Mouse (Mus musculus) subcutaneous adipose tissue, adult 2 months (tissue): Measurements from ENCODE around the gene Oaz1. TPM values are rescaled to one million over a fixed set of nuclear protein-coding genes. Genes with fewer than 3 reads are reported as not detected.

Experiments
- polyA plus RNA-seq: library from polyadenylated mRNA; depleted of rRNA; stranded (reverse); fragments of >200 nt; gene quantifications from 2 replicates; pipeline ENCODE4 v1.2.3, GENCODE M21; 2012; ENCODE audit warnings: low replicate concordance; rRNA removed

Oaz1 gene
- 919 and 1,058 TPM in 2 replicates for polyA plus RNA-seq

GRCm38 (mm10) chr10:80826151-80827062, at the start of gene Oaz1:
Oaz1 (plus strand) TSS chr10:80826656.

DNA sequence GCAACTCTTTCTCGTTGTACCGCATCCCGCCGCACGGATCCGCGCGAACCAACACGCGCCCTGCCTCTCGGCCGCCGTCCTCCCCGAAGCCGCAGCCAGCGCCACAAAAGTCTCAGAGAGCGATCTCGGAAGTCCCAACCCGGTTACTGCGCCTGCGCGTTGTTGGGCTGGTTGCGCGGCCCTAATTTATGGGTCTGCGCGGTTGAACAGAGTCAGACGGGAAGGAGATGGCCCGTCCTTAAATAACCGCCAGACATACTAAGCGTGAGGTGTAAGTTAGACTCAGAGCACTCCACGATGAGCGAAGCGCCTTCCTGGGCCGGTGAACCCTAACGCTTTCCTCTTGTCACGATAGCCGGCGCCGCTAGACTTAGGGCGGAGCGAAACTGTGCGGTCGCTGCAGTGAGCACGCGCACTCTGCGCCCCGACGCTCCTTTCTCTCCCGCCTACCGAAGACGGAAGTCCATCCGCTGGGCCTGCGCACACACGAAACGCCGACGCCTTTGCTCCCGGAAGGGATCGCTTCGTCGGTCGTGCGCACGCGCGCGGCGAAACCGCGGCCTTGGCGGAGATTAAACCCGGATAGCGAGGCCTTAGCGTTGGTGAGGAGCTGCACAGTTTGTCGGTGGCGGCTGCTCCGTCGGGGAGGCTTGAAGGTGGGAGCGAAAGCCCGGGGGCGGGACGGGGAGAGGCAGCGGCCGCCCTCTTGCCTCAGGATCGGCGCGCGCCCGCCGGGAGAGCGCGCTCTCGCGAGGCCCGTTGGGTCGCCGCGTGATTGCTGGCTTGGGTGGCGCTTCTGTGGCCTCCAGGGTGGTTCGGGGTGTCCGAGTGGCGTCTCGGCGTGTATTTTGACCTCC, 28.1 kb upstream of the Oaz1 start, which contains the start of the genes Sf3a2 and Plekhj1:
Sf3a2 (plus strand) TSS at position 49 of the 857 bp plus-strand sequence.
Plekhj1 (minus strand) TSS at position 477 of the 857 bp plus-strand sequence.

DNA sequence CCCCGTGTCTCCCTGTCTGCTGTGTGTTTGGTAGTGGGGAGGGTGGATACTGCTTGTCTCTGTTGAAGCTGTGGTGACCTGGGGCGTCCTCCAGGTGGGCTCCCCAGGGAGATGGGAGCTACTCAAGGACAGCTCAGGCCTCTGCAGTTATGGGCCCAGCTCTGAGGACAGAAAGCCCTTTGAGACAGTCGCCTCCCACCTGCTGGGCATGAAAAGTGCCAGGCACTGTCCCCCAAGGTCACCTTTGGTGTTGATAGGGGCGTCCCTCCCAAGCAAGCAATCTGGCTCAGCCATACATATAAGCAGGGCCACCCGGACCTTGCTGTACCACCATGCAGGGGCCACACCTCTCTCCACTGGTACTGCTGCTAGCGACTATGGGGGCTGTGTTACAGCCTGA, 21.5 kb upstream of the Oaz1 start, which contains the start of gene Amh:
Amh (plus strand) TSS at position 328 of the 400 bp plus-strand sequence.

GRCm38 (mm10) chr10:80813366-80813765, 13.1 kb upstream of the Oaz1 start, which contains the start of gene Jsrp1:
Jsrp1 (minus strand) TSS chr10:80813498.

DNA sequence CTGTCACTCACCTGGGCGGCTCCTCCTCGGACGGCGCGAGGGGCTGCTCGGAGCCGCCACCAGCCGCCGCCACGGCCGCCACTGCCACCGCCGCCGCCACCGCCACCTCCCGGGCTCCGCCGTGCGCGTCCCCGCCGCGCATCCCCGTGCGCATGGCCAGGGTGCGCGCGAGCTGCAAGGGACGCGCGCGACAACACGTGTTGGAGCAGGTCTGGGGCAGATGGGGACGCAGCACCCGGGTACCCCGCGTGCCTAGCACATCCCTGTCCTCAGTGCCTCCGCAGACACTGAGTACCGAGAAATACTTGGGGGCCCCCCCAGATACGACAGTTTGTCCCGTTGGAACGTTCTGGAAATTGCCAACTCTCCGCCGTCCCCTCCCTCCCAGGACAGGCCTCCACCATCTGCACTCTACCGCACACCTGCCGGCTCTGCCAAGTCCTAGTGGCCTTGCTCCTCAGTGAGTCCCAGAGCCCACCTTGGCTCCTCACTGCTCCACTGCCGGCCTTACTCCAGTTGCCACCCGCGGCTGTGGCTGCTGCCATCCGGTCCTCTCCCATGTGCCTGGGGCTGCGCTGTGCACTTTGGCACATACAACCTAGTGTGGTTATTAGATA, 17.6 kb downstream of the Oaz1 start, which contains the start of gene Lingo3:
Lingo3 (minus strand) TSS at position 109 of the 617 bp plus-strand sequence.

GRCm38 (mm10) chr10:80854913-80855748, 28.7 kb downstream of the Oaz1 start, which contains the start of the genes Lsm7 and Sppl2b:
Lsm7 (minus strand) TSS chr10:80855209.
Sppl2b (plus strand) TSS chr10:80855275.

DNA sequence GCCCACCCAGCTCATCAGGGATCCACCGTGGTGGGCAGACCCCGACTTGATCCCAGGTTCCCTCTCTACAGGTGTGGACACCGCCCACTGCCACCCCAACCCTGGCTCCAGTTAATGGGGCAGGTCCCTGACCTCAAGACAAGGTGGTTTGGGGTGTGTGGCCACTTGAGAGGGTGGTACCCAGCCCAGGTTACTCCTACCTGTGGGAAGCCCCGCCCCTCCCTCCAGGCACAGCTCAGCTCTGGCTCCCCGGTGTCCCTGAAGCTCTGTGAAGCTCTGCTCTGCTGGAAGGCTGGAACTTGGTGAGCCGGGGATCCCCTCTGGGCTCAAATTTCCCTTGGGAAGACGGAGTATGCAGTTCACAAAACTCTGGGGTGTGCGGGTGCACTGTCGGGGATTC, 45.1 kb downstream of the Oaz1 start, which contains the start of gene Tmprss9:
Tmprss9 (plus strand) TSS at position 268 of the 400 bp plus-strand sequence.

Other genes starting within 250 kb of the Oaz1 start
- 13.1 and 28.3 TPM in 2 replicates for gene Klf16, start 249.3 kb upstream of the Oaz1 start, polyA plus RNA-seq
- 199 and 204 TPM in 2 replicates for gene Abhd17a, start 236.3 kb upstream of the Oaz1 start, polyA plus RNA-seq
- gene Scamp4, start 223.8 kb upstream of the Oaz1 start, polyA plus RNA-seq, result 107 and 129 TPM in 2 replicates
- gene Adat3, start 223.8 kb upstream of the Oaz1 start, polyA plus RNA-seq, result 9.4 and 12.8 TPM in 2 replicates
- gene Gm49322, start 220.6 kb upstream of the Oaz1 start, polyA plus RNA-seq, result 1.6 and 3.7 TPM in 2 replicates
- 183 and 235 TPM in 2 replicates for gene Csnk1g2, start 203.8 kb upstream of the Oaz1 start, polyA plus RNA-seq
- 80.1 and 107 TPM in 2 replicates for gene Btbd2, start 169.6 kb upstream of the Oaz1 start, polyA plus RNA-seq
- 507 and 1,079 TPM in 2 replicates for gene Mknk2, start 148.5 kb upstream of the Oaz1 start, polyA plus RNA-seq
- 43.3 and 51.8 TPM in 2 replicates for gene Mob3a, start 124.7 kb upstream of the Oaz1 start, polyA plus RNA-seq
- 61.1 and 73.0 TPM in 2 replicates for gene Izumo4, start 124.5 kb upstream of the Oaz1 start, polyA plus RNA-seq
- 155 and 208 TPM in 2 replicates for gene Ap3d1, start 84.4 kb upstream of the Oaz1 start, polyA plus RNA-seq
- 17.0 and 39.8 TPM in 2 replicates for gene Dot1l, start 71.5 kb upstream of the Oaz1 start, polyA plus RNA-seq
- gene Sf3a2, start 28.5 kb upstream of the Oaz1 start, polyA plus RNA-seq, result 24.0 and 43.6 TPM in 2 replicates
- gene Plekhj1, start 28.0 kb upstream of the Oaz1 start, polyA plus RNA-seq, result 44.8 and 76.1 TPM in 2 replicates
- 0.44 and 0.53 TPM in 2 replicates for gene Amh, start 21.4 kb upstream of the Oaz1 start, polyA plus RNA-seq
- 0.21 and 0.96 TPM in 2 replicates for gene Jsrp1, start 13.2 kb upstream of the Oaz1 start, polyA plus RNA-seq
- 0.03 TPM in 1 of 2 replicates, not detected in the other for gene Lingo3, start 17.4 kb downstream of the Oaz1 start, polyA plus RNA-seq
- gene Lsm7, start 28.6 kb downstream of the Oaz1 start, polyA plus RNA-seq, result 86.7 and 136 TPM in 2 replicates
- 62.5 and 116 TPM in 2 replicates for gene Sppl2b, start 28.6 kb downstream of the Oaz1 start, polyA plus RNA-seq
- 0.07 and 0.36 TPM in 2 replicates for gene Tmprss9, start 45.2 kb downstream of the Oaz1 start, polyA plus RNA-seq
- gene Timm13, start 74.3 kb downstream of the Oaz1 start, polyA plus RNA-seq, result 179 and 198 TPM in 2 replicates
- gene Lmnb2, start 91.6 kb downstream of the Oaz1 start, polyA plus RNA-seq, result 7.3 and 23.8 TPM in 2 replicates
- gene Gadd45b, start 103.4 kb downstream of the Oaz1 start, polyA plus RNA-seq, result 18.0 and 22.1 TPM in 2 replicates
- gene Gng7, start 188.3 kb downstream of the Oaz1 start, polyA plus RNA-seq, result 8.4 and 8.5 TPM in 2 replicates
- gene Diras1, start 199.0 kb downstream of the Oaz1 start, polyA plus RNA-seq, result 0.08 and 0.13 TPM in 2 replicates
- gene Slc39a3, start 210.8 kb downstream of the Oaz1 start, polyA plus RNA-seq, result 47.1 and 47.6 TPM in 2 replicates
- 276 and 324 TPM in 2 replicates for gene Sgta, start 233.5 kb downstream of the Oaz1 start, polyA plus RNA-seq
- gene Thop1, start 243.4 kb downstream of the Oaz1 start, polyA plus RNA-seq, result 29.8 and 72.2 TPM in 2 replicates